21 mouse cellular contexts compared by ENCODE assay signal in the genomic region with DNA sequence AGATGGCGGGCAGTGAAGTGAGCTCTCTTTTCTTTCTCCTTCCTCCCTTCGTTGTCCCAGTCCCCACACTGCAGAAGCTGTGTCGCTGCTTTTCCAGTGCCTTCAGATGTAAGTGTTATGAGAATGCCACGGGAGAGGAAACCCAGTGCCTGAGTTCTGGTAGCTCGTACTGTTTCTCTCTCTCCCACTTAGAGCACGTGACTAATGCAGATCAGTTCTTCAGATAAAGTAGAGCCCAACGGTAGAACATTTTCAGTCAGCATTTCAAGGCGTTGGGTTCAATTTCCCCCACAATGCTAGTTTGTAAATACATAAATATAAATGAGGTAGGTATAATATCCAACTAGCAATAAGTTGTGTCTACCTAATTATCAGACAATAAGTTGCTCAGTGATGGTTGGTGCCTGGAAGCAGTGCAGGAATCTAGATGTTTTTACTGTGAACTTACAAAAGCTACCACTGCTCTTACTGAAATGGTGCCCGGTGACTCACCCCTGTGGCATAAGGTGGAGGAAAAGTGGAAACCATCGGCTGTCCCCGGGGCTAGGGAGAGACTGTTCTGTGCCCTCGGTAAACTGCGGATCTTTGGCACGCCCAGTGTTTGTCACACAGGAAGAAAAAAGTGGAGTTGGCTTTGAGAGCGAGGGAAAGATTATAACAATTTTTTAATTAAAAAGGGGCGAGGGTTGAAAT.
"Had no signal": no experiment of that assay in that cellular context is flagged by ENCODE, and none has a peak within 500 bp of the region (broad histone marks: within the 10 kb centered on the region; RNA-seq: fewer than 3 reads in every experiment).

No protein-coding gene starts in this region.

- H3K27ac ChIP-seq: kidney, postnatal 0 days; layer of hippocampus, adult 2 months; limb, embryonic 10.5 days; limb, embryonic 13.5 days; liver, embryonic 12.5 days; liver, embryonic 15.5 days; macrophage; midbrain, embryonic 10.5 days; midbrain, embryonic 13.5 days; stomach, postnatal 0 days had no signal

- DNase-seq: kidney, adult 2 months; kidney, postnatal 25 days; layer of hippocampus, adult 9-11 months; liver; lung, adult 2 months; right cerebral cortex, adult 18-20 months; right cerebral cortex, postnatal 14 days; right cerebral cortex, postnatal 4 days; thymus, postnatal 25 days had no signal

- H3K4me1 ChIP-seq: limb, embryonic 10.5 days; limb, embryonic 13.5 days; liver, embryonic 12.5 days; liver, embryonic 15.5 days; midbrain, embryonic 10.5 days; midbrain, embryonic 13.5 days had no signal

- H3K9me3 ChIP-seq: limb, embryonic 10.5 days; limb, embryonic 13.5 days; liver, embryonic 12.5 days; liver, embryonic 15.5 days; midbrain, embryonic 10.5 days; midbrain, embryonic 13.5 days had no signal

- ATAC-seq: intestine, postnatal 0 days; liver, embryonic 12.5 days; midbrain, embryonic 13.5 days; midbrain, embryonic 16.5 days had no signal

- H3K27me3 ChIP-seq: limb, embryonic 13.5 days; liver, embryonic 12.5 days; liver, embryonic 15.5 days; midbrain, embryonic 13.5 days had no signal

- H3K36me3 ChIP-seq: limb, embryonic 10.5 days; limb, embryonic 13.5 days; liver, embryonic 12.5 days; liver, embryonic 15.5 days; midbrain, embryonic 10.5 days; midbrain, embryonic 13.5 days had no signal

- H3K4me3 ChIP-seq: layer of hippocampus, adult 2 months; limb, embryonic 10.5 days; limb, embryonic 13.5 days; liver, embryonic 12.5 days; liver, embryonic 15.5 days; midbrain, embryonic 10.5 days; midbrain, embryonic 13.5 days had no signal

- H3K9ac ChIP-seq: limb, embryonic 13.5 days; liver, embryonic 12.5 days; liver, embryonic 15.5 days; midbrain, embryonic 13.5 days had no signal
